Comparison of ENCODE assay signal across 27 mouse cellular contexts in genomic region chr5:98300079-98300478, GRCm38 (mm10). TPM values are rescaled to one million over a fixed set of nuclear protein-coding genes. Genes with fewer than 3 reads are reported as not detected.
"Had no signal": no experiment of that assay in that cellular context is flagged by ENCODE, and none has a peak within 500 bp of the region (broad histone marks: within the 10 kb centered on the region; RNA-seq: fewer than 3 reads in every experiment).

No protein-coding gene starts in this region.

- H3K9ac ChIP-seq: liver, embryonic 15.5 days; liver, postnatal 0 days; lung, embryonic 15.5 days; midbrain, embryonic 13.5 days; midbrain, embryonic 15.5 days; neural tube, embryonic 12.5 days; stomach, embryonic 15.5 days had no signal

- H3K4me2 ChIP-seq: liver, embryonic 15.5 days; lung, embryonic 15.5 days; midbrain, embryonic 11.5 days; midbrain, embryonic 13.5 days; midbrain, embryonic 15.5 days; neural tube, embryonic 12.5 days; stomach, embryonic 15.5 days had no signal

- H3K27ac ChIP-seq: liver, embryonic 15.5 days; lung, embryonic 15.5 days; macrophage; midbrain, embryonic 13.5 days; midbrain, embryonic 15.5 days; neural tube, embryonic 12.5 days; stomach, embryonic 15.5 days; stomach, postnatal 0 days had no signal

- H3K4me1 ChIP-seq: liver, embryonic 15.5 days; lung, embryonic 15.5 days; megakaryocyte, embryonic 14.5 days; midbrain, embryonic 13.5 days; midbrain, embryonic 15.5 days; neural tube, embryonic 12.5 days; stomach, embryonic 15.5 days had no signal

- DNase-seq: liver, postnatal 0 days; lung, adult 2 months; lung, postnatal 14 days; lung, postnatal 36 days; retina, postnatal 1 day; right cerebral cortex, adult 18-20 months; right cerebral cortex, postnatal 25 days; right cerebral cortex, postnatal 4 days; thymus, adult 2 months; thymus, postnatal 36 days had no signal

- H3K27me3 ChIP-seq: liver, embryonic 15.5 days; lung, embryonic 15.5 days; megakaryocyte, embryonic 14.5 days; midbrain, embryonic 13.5 days; midbrain, embryonic 15.5 days; neural tube, embryonic 12.5 days; stomach, embryonic 15.5 days had no signal

- H3K9me3 ChIP-seq: liver, embryonic 15.5 days; lung, embryonic 15.5 days; midbrain, embryonic 13.5 days; midbrain, embryonic 15.5 days; neural tube, embryonic 12.5 days; stomach, embryonic 15.5 days had no signal

- ATAC-seq: liver, postnatal 0 days; lung, postnatal 0 days; midbrain, embryonic 13.5 days; midbrain, embryonic 15.5 days had no signal

- H3K4me3 ChIP-seq: liver, embryonic 15.5 days; lung, embryonic 15.5 days; megakaryocyte, embryonic 14.5 days; midbrain, embryonic 13.5 days; midbrain, embryonic 15.5 days; neural tube, embryonic 12.5 days; stomach, embryonic 15.5 days had no signal

- H3K36me3 ChIP-seq: liver, embryonic 15.5 days; lung, embryonic 15.5 days; midbrain, embryonic 13.5 days; midbrain, embryonic 15.5 days; neural tube, embryonic 12.5 days; stomach, embryonic 15.5 days had no signal

RNA-seq across cellular contexts. Expression of gene Cfap299, which starts 29.0 kb away (rescaled TPM):
- total RNA-seq: megakaryocyte progenitor cell, adult 5-6 weeks; monocyte, adult 5-6 weeks; neutrophil, adult 5-6 weeks had no signal
- polyA plus RNA-seq: liver, embryonic 15.5 days; liver, postnatal 0 days; macrophage; small intestine, adult 2 months; spleen, adult 2 months; thymus, adult 2 months had no signal

RNA-seq across cellular contexts. Expression of gene Fgf5, which starts 46.1 kb away (rescaled TPM):
- total RNA-seq: megakaryocyte progenitor cell, adult 5-6 weeks; monocyte, adult 5-6 weeks; neutrophil, adult 5-6 weeks had no signal
- polyA plus RNA-seq: liver, postnatal 0 days; lung, adult 2 months; macrophage; small intestine, adult 2 months; spleen, adult 2 months; testis, adult 2 months; thymus, adult 2 months had no signal
